Mouse (Mus musculus) midbrain, postnatal 0 days (tissue): Measurements from ENCODE around the gene Cideb. TPM values are rescaled to one million over a fixed set of nuclear protein-coding genes. Genes with fewer than 3 reads are reported as not detected.
"Not testable (repeated sequence)": the region's sequence is repeated elsewhere in the genome, so short reads cannot be mapped to it uniquely, and the experiment has no call there.

ENCODE experiments used
- ATAC-seq: fragments of 200-750 bp; cut with Nextera tagmentation; 2 replicates; pipeline ENCODE4 v1.8.0; 2017; ENCODE audit warnings: moderate number of reproducible peaks, mild to moderate bottlenecking, moderate TSS enrichment, moderate library complexity; ENCODE audit not compliant: low FRiP score
- DNase-seq: peaks from one replicate; pipeline ENCODE4 v3.0.0-alpha.2; 2015; ENCODE audit warnings: low spot score
- H3K27ac ChIP-seq: fragments of 300-500 bp; sonication (generic); 2 replicates; pipeline ENCODE4 v1.5.1; 2014; ENCODE audit warnings: low read depth, mild to moderate bottlenecking, low read length, mixed read lengths
- H3K27me3 ChIP-seq: fragments of 300-500 bp; sonication (generic); 2 replicates; pipeline ENCODE4 v1.6.1; 2014; ENCODE audit warnings: low read length, control low read depth, mixed read lengths; ENCODE audit not compliant: insufficient read depth
- H3K36me3 ChIP-seq: fragments of 300-500 bp; sonication (generic); 2 replicates; pipeline ENCODE4 v1.6.1; 2014; ENCODE audit warnings: low read length, control low read depth, mixed read lengths; ENCODE audit not compliant: insufficient read depth
- H3K4me1 ChIP-seq: fragments of 300-500 bp; sonication (generic); 2 replicates; pipeline ENCODE4 v1.6.1; 2014; ENCODE audit warnings: mild to moderate bottlenecking, control low read depth, antibody characterized with exemption, low read length, mixed read lengths; ENCODE audit not compliant: insufficient read depth
- H3K4me2 ChIP-seq: fragments of 300-500 bp; sonication (generic); 2 replicates; pipeline ENCODE4 v1.6.1; 2014; ENCODE audit warnings: low read depth, mild to moderate bottlenecking, low read length, mixed read lengths; ENCODE audit not compliant: poor library complexity, severe bottlenecking
- H3K4me3 ChIP-seq: fragments of 300-500 bp; sonication (generic); 2 replicates; pipeline ENCODE4 v1.5.1; 2014; ENCODE audit warnings: low read depth, mild to moderate bottlenecking, low read length, moderate library complexity
- H3K9ac ChIP-seq: fragments of 300-500 bp; sonication (generic); replicated peaks from 2 replicates; pipeline ENCODE4 v1.6.1; 2014; ENCODE audit warnings: mild to moderate bottlenecking, low read length, moderate library complexity, mixed read lengths; ENCODE audit not compliant: poor library complexity, severe bottlenecking
- H3K9me3 ChIP-seq: fragments of 300-500 bp; sonication (generic); 2 replicates; pipeline ENCODE4 v1.6.1; 2016; ENCODE audit warnings: low read length, control low read depth
- CTCF ChIP-seq: IDR thresholded peaks from 2 replicates; pipeline ENCODE4 v1.5.1; 2016; ENCODE audit warnings: antibody characterized with exemption, mild to moderate bottlenecking
- WGBS: fragments of 180-500 bp; shearing (Covaris S2); extraction: QIAGEN DNeasy Blood & Tissue Kit; methylation state at CpG from one replicate; pipeline ENCODE4 v1.1.7; 2014; 5-methylcytosine and 5-hydroxymethylcytosine counted together
- polyA plus RNA-seq: library from polyadenylated mRNA; unstranded; fragments of >200 nt; fragmentation: Nextera tagmentation; extraction: Ambion mirVana; gene quantifications from 2 replicates; pipeline ENCODE4 v1.2.1, GENCODE M21; 2015
- total RNA-seq: library from RNA; depleted of rRNA; stranded (reverse); fragments of >200 nt; gene quantifications from 2 replicates; pipeline ENCODE4 v1.2.3, GENCODE M21; 2014

Cideb gene
- total and polyA plus RNA-seq, 2 experiments from 2014 or later, result 1.1 to 2.6 TPM

DNA sequence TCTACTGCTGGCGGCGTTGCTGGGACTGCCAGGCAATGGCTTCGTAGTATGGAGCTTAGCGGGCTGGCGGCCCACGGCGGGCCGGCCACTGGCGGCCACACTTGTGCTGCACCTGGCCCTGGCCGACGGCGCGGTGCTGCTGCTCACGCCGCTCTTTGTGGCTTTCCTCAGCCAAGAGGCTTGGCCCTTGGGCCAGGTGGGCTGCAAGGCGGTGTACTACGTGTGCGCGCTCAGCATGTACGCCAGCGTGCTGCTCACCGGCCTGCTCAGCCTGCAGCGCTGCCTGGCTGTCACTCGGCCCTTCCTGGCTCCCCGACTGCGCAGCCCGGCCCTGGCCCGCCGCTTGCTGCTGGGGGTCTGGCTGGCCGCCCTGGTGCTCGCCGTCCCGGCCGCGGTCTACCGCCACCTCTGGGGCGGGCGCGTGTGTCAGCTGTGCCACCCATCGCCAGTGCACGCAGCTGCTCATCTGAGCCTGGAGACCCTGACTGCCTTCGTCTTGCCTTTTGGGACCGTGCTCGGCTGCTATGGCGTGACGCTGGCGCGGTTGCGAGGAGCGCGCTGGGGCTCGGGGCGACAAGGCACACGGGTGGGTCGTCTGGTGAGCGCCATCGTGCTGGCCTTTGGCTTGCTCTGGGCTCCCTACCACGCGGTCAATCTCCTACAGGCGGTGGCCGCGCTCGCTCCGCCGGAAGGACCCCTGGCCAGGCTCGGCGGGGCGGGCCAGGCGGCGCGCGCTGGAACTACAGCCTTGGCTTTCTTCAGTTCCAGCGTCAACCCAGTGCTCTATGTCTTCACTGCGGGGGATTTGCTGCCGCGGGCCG lies 4.0 kb upstream of the Cideb start:
- TF ChIP-seq CTCF, result peak; percentile 54
- Histone ChIP-seq H3K4me2 (peak overlapping the region; percentile 58), H3K27ac (peak overlapping the region; percentile 71), H3K36me3 (no peaks in the 10 kb centered on the region), H3K4me1 (peaks cover 10% of the 10 kb centered on the region; the same call in 1 of the 2 replicates), H3K9me3 (no peaks in the 10 kb centered on the region), H3K4me3 (peak overlapping the region; percentile 44), H3K27me3 (peaks cover 15% of the 10 kb centered on the region; the same call in 1 of the 2 replicates), H3K9ac (peak overlapping the region; percentile 77)
- ATAC-seq (peak; percentile 74), DNase-seq (peak; percentile 44)
- under 1% methylated on average over 74 of the region's 77 CpGs for WGBS

DNA sequence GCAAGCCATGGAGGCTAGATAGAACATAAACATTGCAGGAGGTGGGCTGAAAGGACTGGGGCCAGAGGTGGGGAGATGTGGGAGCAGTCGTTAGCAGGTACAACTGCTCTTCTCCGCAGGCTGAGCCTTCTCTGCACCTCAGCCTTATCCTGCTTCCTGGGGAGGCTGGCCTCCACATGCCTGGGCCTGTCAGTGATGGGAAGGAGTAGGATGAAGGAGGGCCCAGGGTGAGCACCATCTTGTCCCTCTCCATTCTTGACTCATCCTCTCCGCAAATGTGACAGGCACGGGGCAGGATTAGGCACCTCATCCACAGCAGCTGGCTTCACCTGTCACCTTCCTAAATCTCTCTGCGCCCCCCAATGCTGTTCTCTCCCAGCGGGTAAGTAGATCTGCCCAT lies 2.9 kb upstream of the Cideb start, which contains the start of gene Ltb4r2:
TSS of gene Ltb4r2 (plus strand) at position 266 of the 400 bp plus-strand sequence.
- Histone ChIP-seq H3K4me2 (peak within 1 kb of the TSS; percentile 58), H3K27me3 (peaks cover 15% of the 10 kb centered on the region; the same call in 1 of the 2 replicates), H3K4me3 (peak within 1 kb of the TSS; percentile 44), H3K9ac (peak within 1 kb of the TSS; percentile 77), H3K27ac (peak within 1 kb of the TSS; percentile 71), H3K4me1 (peaks cover 10% of the 10 kb centered on the region; the same call in 1 of the 2 replicates), H3K36me3 (peaks cover under 1% of the 10 kb centered on the region; the same call in 1 of the 2 replicates), H3K9me3 (no peaks in the 10 kb centered on the region)
- DNase-seq (no peak), ATAC-seq (no peak)
- 83% methylated on average over 6 of the region's 6 CpGs for WGBS
- TF ChIP-seq CTCF, result no peak

GRCm38 (mm10) chr14:55760156-55760555 lies 1.9 kb upstream of the Cideb start:
- peak; percentile 76 for DNase-seq
- 0 out of 2 replicates have a peak overlapping the region, but pooled peaks have one; percentile 6 for H3K4me2 ChIP-seq
- not testable (repeated sequence) for H3K9ac ChIP-seq, H3K4me3 ChIP-seq, H3K27ac ChIP-seq, H3K36me3 ChIP-seq, ATAC-seq, H3K9me3 ChIP-seq, H3K4me1 ChIP-seq
- peaks cover 15% of the 10 kb centered on the region; the same call in 1 of the 2 replicates for H3K27me3 ChIP-seq
- 0% methylated on average over 6 of the region's 6 CpGs for WGBS
- TF ChIP-seq CTCF, result peak; percentile 81

DNA sequence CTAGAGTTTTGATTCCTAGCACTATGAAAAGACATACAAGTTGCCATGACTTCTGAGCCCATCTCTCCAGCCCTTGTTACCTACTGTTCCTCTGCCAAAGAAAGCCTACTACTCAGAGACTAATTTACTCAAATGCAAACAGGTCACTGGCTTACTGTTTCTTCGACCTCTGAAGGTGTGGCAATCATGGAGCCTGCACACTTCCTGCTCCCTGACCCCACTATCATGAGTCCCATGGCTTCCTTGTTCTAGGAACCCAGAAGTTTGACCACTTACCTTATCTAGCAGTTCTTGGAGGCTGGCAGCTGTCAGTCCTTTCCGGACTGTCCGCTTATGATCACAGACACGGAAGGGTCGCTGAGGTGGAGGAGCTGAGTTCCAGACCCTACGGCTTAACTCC lies 692 bp downstream of the Cideb start:
- Histone ChIP-seq H3K36me3 (peaks cover 31% of the 10 kb centered on the region), H3K4me1 (peaks cover 6% of the 10 kb centered on the region; the same call in 1 of the 2 replicates), H3K9me3 (no peaks in the 10 kb centered on the region), H3K27ac (no peak overlapping the region), H3K27me3 (peaks cover 5% of the 10 kb centered on the region; the same call in 1 of the 2 replicates), H3K4me2 (no peak overlapping the region), H3K9ac (no peak overlapping the region), H3K4me3 (no peak overlapping the region)
- DNase-seq, result no peak
- TF ChIP-seq CTCF, result no peak
- ATAC-seq, result no peak
- 86% methylated on average over 6 of the region's 6 CpGs for WGBS

GRCm38 (mm10) chr14:55747051-55747847 lies 11.0 kb downstream of the Cideb start:
- TF ChIP-seq CTCF, result peak; percentile 13; the same call in 1 of the 2 replicates
- Histone ChIP-seq H3K9ac (no peak overlapping the region), H3K4me1 (peaks cover 14% of the 10 kb centered on the region), H3K36me3 (peaks cover 26% of the 10 kb centered on the region), H3K9me3 (no peaks in the 10 kb centered on the region), H3K4me3 (no peak overlapping the region), H3K27ac (no peak overlapping the region), H3K27me3 (no peaks in the 10 kb centered on the region), H3K4me2 (0 out of 2 replicates have a peak overlapping the region, but pooled peaks have one; percentile 98)
- ATAC-seq, result no peak
- 94% methylated on average over 10 of the region's 10 CpGs for WGBS
- DNase-seq, result no peak
